Mouse (Mus musculus): Measurements from ENCODE around the gene Casz1. TPM values are rescaled to one million over a fixed set of nuclear protein-coding genes. Genes with fewer than 3 reads are reported as not detected.
A peak's percentile ranks its signal among the peaks of the same experiment; 100 is the strongest.

The Casz1 gene
- polyA plus RNA-seq, 1 experiment from 2014 or later: 3.1 TPM

DNA sequence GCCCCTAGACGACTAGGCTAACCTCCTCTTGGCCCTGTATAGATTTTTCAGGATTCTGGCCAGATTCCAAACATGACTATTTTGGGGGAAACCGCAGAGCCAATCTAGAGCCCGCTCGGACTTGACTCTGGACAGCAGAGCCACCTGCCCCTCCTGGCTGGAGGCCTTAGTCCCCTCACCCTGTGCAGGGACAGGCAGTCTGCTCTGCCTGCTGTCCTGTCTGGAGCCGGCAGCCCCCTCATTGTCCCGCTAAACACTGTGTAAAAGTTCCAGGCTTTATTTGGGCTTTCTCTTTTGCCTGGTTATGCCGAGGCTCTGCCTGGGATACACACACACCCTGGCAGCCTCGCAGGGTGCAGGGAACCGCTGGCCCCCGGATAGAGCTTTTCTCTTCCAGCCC lies 81.2 kb downstream of the Casz1 start:
- 0 out of 2 replicates have a peak overlapping the region, but pooled peaks have one; percentile 38 for H3K9ac ChIP-seq
- H3K9me3 ChIP-seq: no peaks in the 10 kb centered on the region
- H3K4me3 ChIP-seq (replicated peaks): no peak overlapping the region
- WGBS: 16% methylated on average over 10 of the region's 10 CpGs
- H3K27ac ChIP-seq: peak overlapping the region; percentile 85
- H3K27me3 ChIP-seq: peaks cover 72% of the 10 kb centered on the region
- ATAC-seq (ENCODE audit: low FRiP score): peak; percentile 52
- peaks cover 88% of the 10 kb centered on the region for H3K4me1 ChIP-seq
- H3K36me3 ChIP-seq (replicated peaks): no peaks in the 10 kb centered on the region
- peak overlapping the region; percentile 37 for H3K4me2 ChIP-seq

DNA sequence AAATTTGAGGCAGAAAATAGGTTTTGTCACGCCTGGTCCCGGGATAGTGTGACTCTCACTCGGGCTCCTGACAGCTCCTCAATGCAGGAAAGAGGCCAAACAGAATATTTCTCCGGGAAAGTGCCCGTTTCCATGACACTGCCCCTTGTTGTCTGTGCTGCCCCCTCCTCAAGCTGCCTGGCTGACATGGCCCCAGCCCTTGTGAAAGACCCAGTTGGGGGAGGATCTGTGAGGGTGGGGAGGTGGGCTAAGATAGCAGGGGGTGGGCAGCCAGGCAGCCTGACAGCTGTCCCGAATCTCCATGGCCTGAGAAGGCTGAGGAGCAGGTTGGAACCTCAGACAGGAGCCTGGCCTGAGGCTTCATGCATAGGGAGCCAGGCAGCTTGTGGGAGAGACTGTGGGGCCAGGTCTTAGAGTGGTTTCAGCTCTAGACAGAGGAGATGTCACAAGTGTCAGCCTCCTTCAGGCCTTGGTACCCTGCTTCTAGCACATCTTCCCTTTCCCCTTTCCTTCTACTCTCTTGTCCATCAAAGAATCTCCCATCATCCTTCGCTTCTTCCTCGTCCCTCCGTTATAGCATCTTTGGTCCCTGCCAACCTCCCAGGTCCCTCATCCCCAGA lies 81.8 kb downstream of the Casz1 start:
- Histone ChIP-seq H3K27me3 (peaks cover 71% of the 10 kb centered on the region), H3K4me3 (replicated peaks) (no peak overlapping the region), H3K4me2 (peak overlapping the region; percentile 37), H3K9ac (peak overlapping the region; percentile 33; the same call in 1 of the 2 replicates), H3K27ac (peak overlapping the region; percentile 85), H3K4me1 (peaks cover 88% of the 10 kb centered on the region), H3K9me3 (no peaks in the 10 kb centered on the region), H3K36me3 (replicated peaks) (no peaks in the 10 kb centered on the region)
- ATAC-seq (ENCODE audit: low FRiP score): peak; percentile 78
- WGBS: 23% methylated on average over 9 of the region's 9 CpGs

DNA sequence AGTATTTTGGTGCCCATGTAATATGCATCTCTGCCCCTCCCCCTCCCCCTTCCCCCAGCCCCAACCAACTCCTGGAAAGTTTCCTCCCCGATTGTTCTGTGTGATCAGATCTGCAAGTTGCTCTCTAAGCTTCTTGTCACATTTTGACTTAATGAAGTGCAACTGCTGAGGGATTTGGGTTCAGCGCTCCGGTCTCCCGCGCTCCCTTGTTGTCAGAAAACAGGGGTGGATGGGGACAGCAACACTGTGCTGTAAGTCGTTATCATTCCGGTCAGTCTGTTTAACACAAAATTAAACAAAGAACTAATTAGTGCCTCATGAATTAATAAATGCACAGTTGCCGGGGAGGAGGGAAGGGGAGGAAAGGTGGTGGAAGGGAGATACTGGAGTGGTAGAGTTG lies 84.0 kb downstream of the Casz1 start:
- Histone ChIP-seq H3K27me3 (peaks cover 69% of the 10 kb centered on the region), H3K36me3 (replicated peaks) (no peaks in the 10 kb centered on the region), H3K9me3 (no peaks in the 10 kb centered on the region), H3K4me2 (peak overlapping the region; percentile 8; the same call in 1 of the 2 replicates), H3K4me1 (peaks cover 80% of the 10 kb centered on the region), H3K27ac (no peak overlapping the region), H3K9ac (no peak overlapping the region), H3K4me3 (replicated peaks) (no peak overlapping the region)
- ATAC-seq (ENCODE audit: low FRiP score): no peak
- WGBS: 13% methylated on average over 8 of the region's 8 CpGs

DNA sequence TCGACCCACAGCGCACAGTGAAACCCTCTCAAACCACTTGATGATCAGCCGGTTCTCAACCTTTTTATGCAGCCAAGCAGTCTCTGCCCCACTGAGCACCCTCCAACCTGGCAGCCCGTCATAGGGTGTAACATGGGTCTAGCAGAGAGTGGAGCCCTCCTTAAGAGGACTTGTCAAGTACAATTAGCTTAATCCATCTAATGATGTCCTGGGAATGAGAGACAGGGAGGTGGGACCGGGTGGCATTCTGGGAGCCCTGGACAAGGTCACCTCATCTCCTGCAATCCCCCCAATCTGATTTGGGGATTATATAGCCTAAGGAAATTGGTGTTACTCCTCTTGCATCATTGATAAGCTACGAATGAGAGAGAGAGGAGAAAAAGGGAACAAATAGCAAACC lies 84.8 kb downstream of the Casz1 start:
- Histone ChIP-seq H3K36me3 (replicated peaks) (no peaks in the 10 kb centered on the region), H3K9me3 (no peaks in the 10 kb centered on the region), H3K4me3 (replicated peaks) (no peak overlapping the region), H3K27me3 (peaks cover 73% of the 10 kb centered on the region), H3K4me1 (peaks cover 84% of the 10 kb centered on the region), H3K27ac (no peak overlapping the region), H3K9ac (no peak overlapping the region), H3K4me2 (no peak overlapping the region)
- ATAC-seq (ENCODE audit: low FRiP score): no peak
- WGBS: 61% methylated on average over 6 of the region's 6 CpGs

DNA sequence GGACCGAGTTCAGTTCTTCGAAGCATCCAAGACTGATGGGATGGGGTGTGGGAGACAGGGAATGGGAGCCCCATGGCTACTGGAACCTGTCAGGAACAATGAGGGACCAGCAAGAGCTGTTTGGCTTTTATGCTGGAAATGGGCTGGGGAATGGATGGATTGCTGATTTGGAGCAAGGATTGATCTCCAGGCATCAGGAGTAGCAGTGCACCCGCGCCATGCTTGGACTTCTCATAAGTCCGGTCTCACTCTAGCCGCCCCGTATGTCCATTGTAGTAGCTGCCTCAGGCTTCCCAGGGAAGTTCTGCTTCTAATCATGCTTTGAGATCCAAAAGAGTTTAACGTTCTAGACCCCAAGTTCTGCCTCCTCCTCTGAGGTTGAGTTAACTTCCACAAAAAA lies 86.2 kb downstream of the Casz1 start:
- Histone ChIP-seq H3K27ac (peak overlapping the region; percentile 81), H3K9me3 (no peaks in the 10 kb centered on the region), H3K4me2 (peak overlapping the region; percentile 60), H3K9ac (peak overlapping the region; percentile 58; the same call in 1 of the 2 replicates), H3K4me1 (peaks cover 83% of the 10 kb centered on the region), H3K27me3 (peaks cover 81% of the 10 kb centered on the region), H3K4me3 (replicated peaks) (no peak overlapping the region; the same call in 1 of the 2 replicates), H3K36me3 (replicated peaks) (no peaks in the 10 kb centered on the region)
- no peak for ATAC-seq (ENCODE audit: low FRiP score)
- WGBS: 55% methylated on average over 8 of the region's 8 CpGs

- H3K36me3 ChIP-seq (replicated peaks): no peaks in the 10 kb centered on the region
- WGBS: 2% methylated on average over 45 of the region's 52 CpGs
- H3K27me3 ChIP-seq: peaks cover 84% of the 10 kb centered on the region
- ATAC-seq (ENCODE audit: low FRiP score): peak; percentile 73
- H3K9me3 ChIP-seq: no peaks in the 10 kb centered on the region
- H3K4me1 ChIP-seq: peaks cover 79% of the 10 kb centered on the region
- peak overlapping the region; percentile 60 for H3K4me2 ChIP-seq
- peak overlapping the region; percentile 81 for H3K27ac ChIP-seq
- peak overlapping the region; percentile 58 for H3K9ac ChIP-seq
- H3K4me3 ChIP-seq (replicated peaks): peak overlapping the region; percentile 35
These were observed 86.9 kb downstream of the Casz1 start for GRCm38 (mm10) chr4:148890892-148891838.

DNA sequence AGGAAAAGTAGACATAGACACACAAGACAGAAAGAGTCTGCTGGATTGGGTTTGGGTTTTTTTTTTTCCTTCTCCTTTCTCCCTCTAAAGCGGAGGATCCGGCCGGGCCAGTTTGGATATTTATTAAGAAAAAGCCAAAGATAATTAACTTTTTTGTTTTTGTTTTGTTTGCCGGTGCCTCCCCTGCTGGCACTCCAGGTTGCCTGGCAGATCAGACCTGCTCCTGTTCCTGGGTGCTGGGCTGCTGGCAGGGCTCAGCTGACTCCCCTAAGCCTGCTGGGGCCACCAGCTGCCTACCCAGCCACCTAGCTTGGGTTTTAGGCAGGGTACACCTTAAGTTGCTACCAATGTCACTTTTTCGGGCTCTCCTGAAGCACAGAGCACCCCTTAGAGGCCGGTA lies 91.9 kb downstream of the Casz1 start:
- no peak for ATAC-seq (ENCODE audit: low FRiP score)
- Histone ChIP-seq H3K4me3 (replicated peaks) (no peak overlapping the region), H3K4me2 (no peak overlapping the region), H3K9ac (no peak overlapping the region), H3K36me3 (replicated peaks) (no peaks in the 10 kb centered on the region), H3K27ac (no peak overlapping the region), H3K4me1 (peaks cover 35% of the 10 kb centered on the region), H3K27me3 (peaks cover 82% of the 10 kb centered on the region), H3K9me3 (no peaks in the 10 kb centered on the region)
- 57% methylated on average over 6 of the region's 6 CpGs for WGBS

DNA sequence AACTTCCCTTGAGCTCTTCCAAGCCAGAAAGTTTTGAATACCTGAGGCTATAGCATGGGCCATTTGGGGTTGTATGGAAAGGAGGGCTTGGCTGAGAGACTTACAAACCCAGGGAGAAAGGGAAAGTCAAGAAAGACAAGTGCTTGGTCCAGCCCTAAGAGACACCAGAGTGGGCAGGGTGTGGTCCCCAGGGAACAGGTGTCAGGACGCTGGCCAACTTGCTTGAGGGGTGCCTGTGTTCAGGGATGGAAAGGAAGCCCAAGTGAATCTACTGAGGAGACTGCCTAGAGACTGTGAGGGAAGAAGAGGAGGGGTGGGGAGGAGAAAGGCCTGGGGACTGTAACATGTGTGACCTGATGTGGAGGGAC lies 95.7 kb downstream of the Casz1 start:
- 7% methylated on average over 1 of the region's 1 CpGs for WGBS
- H3K27ac ChIP-seq: 0 out of 2 replicates have a peak overlapping the region, but pooled peaks have one; percentile 53
- H3K4me2 ChIP-seq: peak overlapping the region; percentile 95
- H3K36me3 ChIP-seq (replicated peaks): no peaks in the 10 kb centered on the region
- peaks cover 85% of the 10 kb centered on the region for H3K27me3 ChIP-seq
- peak overlapping the region; percentile 59 for H3K4me3 ChIP-seq (replicated peaks)
- H3K4me1 ChIP-seq: peaks cover 22% of the 10 kb centered on the region
- no peaks in the 10 kb centered on the region for H3K9me3 ChIP-seq
- peak; percentile 5; the same call in 1 of the 2 replicates for ATAC-seq (ENCODE audit: low FRiP score)
- H3K9ac ChIP-seq: peak overlapping the region; percentile 71; the same call in 1 of the 2 replicates

DNA sequence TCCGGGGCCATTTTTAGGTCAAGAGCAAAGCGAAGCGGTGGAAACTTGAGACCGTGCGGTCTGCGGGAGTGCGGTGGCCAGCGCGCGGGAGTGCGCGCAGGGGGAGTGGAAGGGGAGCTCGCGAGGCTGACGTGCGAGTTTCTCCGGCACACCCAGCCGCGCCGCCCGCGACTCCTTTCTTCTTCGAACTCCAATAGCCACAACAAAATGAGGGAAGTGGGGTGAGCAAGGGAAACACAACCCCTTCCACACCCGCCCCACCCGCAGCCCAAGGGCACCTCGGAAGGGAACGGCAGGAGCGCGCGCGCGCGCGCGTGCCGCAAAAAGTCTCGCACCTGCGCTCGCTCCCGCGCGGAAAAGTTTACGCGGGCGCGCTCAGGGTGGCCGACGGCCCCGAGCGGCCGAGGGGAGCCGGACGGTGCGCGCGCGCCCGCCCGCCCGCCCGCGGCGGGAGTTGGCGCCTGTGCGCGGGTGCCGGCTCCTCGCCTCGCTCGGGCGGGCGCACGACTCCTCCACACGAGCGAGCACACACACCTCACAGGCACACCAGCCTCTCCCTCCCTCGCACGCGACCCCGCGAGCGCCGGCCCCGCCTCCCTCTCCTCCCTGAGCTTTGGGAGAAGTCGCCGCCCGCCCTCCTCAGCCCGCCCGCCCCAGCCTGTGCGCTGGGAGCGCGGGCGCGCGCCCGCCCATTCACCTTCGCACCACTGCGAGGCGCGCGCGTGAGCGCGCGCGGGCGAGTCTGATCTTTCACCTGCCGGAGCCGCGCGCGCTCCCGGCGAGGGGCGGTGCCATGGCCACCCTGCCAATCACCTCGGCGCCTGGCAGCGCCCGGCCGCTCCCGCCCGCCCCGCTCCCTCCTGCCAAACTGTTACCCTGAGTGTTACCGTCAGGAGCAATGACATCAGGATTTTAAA lies 96.3 kb downstream of the Casz1 start:
- H3K9ac ChIP-seq: peak overlapping the region; percentile 71
- H3K27ac ChIP-seq: peak overlapping the region; percentile 53; the same call in 1 of the 2 replicates
- H3K4me1 ChIP-seq: peaks cover 16% of the 10 kb centered on the region
- ATAC-seq (ENCODE audit: low FRiP score): peak; percentile 84
- H3K9me3 ChIP-seq: no peaks in the 10 kb centered on the region
- under 1% methylated on average over 98 of the region's 123 CpGs for WGBS
- peak overlapping the region; percentile 95 for H3K4me2 ChIP-seq
- no peaks in the 10 kb centered on the region for H3K36me3 ChIP-seq (replicated peaks)
- H3K4me3 ChIP-seq (replicated peaks): peak overlapping the region; percentile 59
- H3K27me3 ChIP-seq: peaks cover 84% of the 10 kb centered on the region

DNA sequence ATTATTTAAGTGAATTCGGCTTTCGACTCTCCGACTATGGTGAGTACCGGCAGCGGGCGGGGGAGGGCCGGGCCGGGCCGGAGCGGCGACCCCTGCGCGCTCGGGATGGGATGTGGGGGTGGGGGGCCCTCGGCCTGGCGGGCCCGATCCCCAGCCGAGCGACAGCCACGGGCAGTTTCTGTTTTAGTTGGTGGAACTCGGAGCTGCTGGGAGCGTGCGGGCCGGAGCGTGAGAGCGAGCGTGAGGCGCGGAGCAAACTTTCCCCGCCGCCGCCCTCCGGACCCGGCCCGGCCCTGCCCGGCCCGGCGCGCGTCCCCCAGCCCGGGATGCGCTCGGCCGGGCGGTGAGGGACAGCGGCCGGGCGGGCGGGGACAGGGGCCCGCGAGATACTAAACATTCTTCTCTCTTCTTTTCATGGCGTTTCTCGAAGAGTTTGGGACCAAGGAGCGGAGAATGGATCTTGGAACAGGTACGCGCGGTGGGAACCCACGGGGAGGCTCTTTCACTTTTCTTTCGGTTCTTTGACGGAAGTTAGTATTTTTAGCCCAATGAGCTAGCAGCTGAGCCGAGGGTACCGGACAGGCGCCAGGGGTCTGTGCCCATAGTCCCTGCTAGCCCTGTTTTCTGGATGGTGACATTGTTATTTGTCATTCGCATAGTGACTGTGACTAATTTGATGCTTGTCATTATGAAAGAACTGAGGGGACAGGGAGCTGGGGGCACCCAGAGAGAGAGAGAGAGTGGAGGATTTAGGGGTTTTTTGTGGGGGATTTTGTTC lies 97.2 kb downstream of the Casz1 start:
- Histone ChIP-seq H3K4me1 (peaks cover 15% of the 10 kb centered on the region), H3K36me3 (replicated peaks) (no peaks in the 10 kb centered on the region), H3K27me3 (peaks cover 83% of the 10 kb centered on the region), H3K9ac (peak overlapping the region; percentile 71), H3K27ac (no peak overlapping the region), H3K4me2 (peak overlapping the region; percentile 95), H3K4me3 (replicated peaks) (peak overlapping the region; percentile 59), H3K9me3 (no peaks in the 10 kb centered on the region)
- ATAC-seq (ENCODE audit: low FRiP score): peak; percentile 54
- under 1% methylated on average over 64 of the region's 64 CpGs for WGBS
